Mouse (Mus musculus) retina, adult 2 months (tissue): Measurements from ENCODE around the gene Emp2.
"Not testable (repeated sequence)": the region's sequence is repeated elsewhere in the genome, so short reads cannot be mapped to it uniquely, and the experiment has no call there.

Experiments
- DNase-seq: peaks from one replicate; pipeline ENCODE4 v3.0.0-alpha.2; 2012; ENCODE audit warnings: low read depth, low spot score

Gene Emp2

GRCm38 (mm10) chr16:10317197-10317544 lies 3.4 kb upstream of the Emp2 start:
- DNase-seq: no peak

- DNase-seq: no peak
Measured at GRCm38 (mm10) chr16:10316493-10317196, 2.9 kb upstream of the Emp2 start.

GRCm38 (mm10) chr16:10313226-10313625 lies 542 bp downstream of the Emp2 start:
- no peak for DNase-seq

- no peak for DNase-seq
Measured at GRCm38 (mm10) chr16:10311989-10312388, 1.8 kb downstream of the Emp2 start.

GRCm38 (mm10) chr16:10311086-10311485 lies 2.7 kb downstream of the Emp2 start:
- DNase-seq: no peak

- DNase-seq: no peak
Measured at GRCm38 (mm10) chr16:10310507-10310906, 3.3 kb downstream of the Emp2 start.

GRCm38 (mm10) chr16:10307351-10307750 lies 6.4 kb downstream of the Emp2 start:
- no peak for DNase-seq

- no peak for DNase-seq
Measured at GRCm38 (mm10) chr16:10306101-10306500, 7.7 kb downstream of the Emp2 start.

- DNase-seq: no peak
Measured at GRCm38 (mm10) chr16:10301337-10301736, 12.4 kb downstream of the Emp2 start.

GRCm38 (mm10) chr16:10300231-10301186 lies 13.3 kb downstream of the Emp2 start:
- DNase-seq: no peak

- DNase-seq: no peak
Measured at GRCm38 (mm10) chr16:10299637-10300036, 14.1 kb downstream of the Emp2 start.

- no peak for DNase-seq
Measured at GRCm38 (mm10) chr16:10297696-10298644, 15.8 kb downstream of the Emp2 start.

GRCm38 (mm10) chr16:10288115-10288514 lies 25.7 kb downstream of the Emp2 start:
- DNase-seq: no peak

GRCm38 (mm10) chr16:10286513-10287268 lies 27.1 kb downstream of the Emp2 start:
- DNase-seq: no peak

- DNase-seq: no peak
Measured at GRCm38 (mm10) chr16:10281890-10282289, 31.9 kb downstream of the Emp2 start.

GRCm38 (mm10) chr16:10280286-10280951 lies 33.3 kb downstream of the Emp2 start:
- peak; percentile 46 for DNase-seq

- DNase-seq: not testable (repeated sequence)
Measured at GRCm38 (mm10) chr16:10276778-10277177, 37.0 kb downstream of the Emp2 start.

GRCm38 (mm10) chr16:10274465-10274864 lies 39.3 kb downstream of the Emp2 start:
- DNase-seq: no peak

GRCm38 (mm10) chr16:10272256-10272655 lies 41.5 kb downstream of the Emp2 start:
- peak; percentile 30 for DNase-seq

- no peak for DNase-seq
Measured at GRCm38 (mm10) chr16:10253993-10254392, 59.8 kb downstream of the Emp2 start.
